Mouse (Mus musculus): ENCODE data around the gene Washc2.

Gene Washc2

DNA sequence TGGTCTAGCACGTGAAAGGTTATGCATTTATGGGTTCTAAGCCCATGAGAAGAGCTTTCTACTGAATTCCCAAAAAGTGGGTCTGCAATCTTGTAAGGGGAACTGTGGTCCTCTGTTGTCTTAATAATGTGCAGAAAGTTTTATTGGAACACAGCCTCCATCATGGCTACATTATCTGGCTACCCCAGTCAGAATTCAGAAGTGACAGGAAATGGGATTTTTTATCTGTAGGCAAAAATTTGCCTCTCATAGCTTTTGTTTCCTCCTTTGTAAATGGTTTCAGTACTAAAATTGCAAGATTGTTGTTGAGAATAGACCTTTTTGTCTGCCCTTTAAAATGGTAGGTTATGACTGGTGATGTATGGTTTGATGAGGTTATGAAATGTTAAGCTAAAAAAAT, 55.0 kb downstream of the Washc2 start:
- in situ Hi-C loops (cut with MboI, MseI), result no loop called here

DNA sequence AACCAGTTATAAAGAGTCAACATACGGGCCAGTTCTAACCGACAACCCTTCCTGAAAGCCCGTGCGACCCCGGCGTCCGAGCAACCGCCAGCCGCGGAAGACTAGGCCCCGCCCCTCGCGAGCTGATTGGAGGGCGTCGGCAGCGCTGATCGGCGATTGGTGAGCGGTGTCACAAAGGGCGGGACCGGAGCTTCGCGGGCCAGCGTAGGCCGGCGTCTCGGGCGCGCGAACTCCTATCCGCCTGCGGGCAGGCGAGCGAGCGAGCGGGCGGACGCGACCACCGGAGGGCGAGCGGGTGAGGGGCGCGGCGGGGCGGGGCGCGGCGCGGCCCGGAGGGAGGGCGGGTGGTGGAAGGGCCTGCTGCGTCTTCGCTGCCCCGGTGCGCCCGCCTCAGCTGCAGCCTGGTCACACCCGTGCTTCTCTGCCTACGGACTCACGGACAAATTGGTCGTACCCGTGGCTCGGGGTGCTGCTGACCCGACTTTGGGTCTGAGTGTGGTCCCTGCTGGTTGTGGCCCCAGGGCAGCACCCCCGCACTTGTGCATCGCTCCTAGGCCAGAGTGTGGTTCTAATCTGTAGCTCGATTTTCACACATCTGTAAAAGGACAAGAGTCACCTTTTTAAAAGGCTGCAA, 56.3 kb downstream of the Washc2 start, which contains the start of gene Zfand4:
TSS of gene Zfand4 (plus strand) at position 205 of the 634 bp plus-strand sequence.
- in situ Hi-C loops (cut with MboI, MseI), result no loop called here

DNA sequence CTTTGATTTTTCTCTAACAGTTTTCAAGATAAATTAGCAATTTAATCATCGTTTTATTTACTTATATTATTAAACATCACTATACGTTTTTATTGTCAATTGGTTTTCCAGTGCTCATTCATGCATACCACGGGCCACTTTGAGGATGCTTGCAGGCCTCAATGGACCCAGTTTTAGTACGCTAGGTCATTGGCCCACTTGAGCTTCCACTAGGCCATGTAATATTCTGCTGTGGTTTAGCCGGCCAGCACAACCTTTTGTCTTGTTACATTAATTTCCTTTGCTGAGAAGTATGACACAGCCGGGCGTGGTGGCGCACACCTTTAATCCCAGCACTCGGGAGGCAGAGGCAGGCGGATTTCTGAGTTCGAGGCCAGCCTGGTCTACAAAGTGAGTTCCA, 57.0 kb downstream of the Washc2 start:
- in situ Hi-C loops (cut with MboI, MseI), result loop anchor here (5.0 kb wide), 2 partner anchors 58 to 68 kb away; partner anchors contain the start of gene Washc2 (in 1 of the 2)

DNA sequence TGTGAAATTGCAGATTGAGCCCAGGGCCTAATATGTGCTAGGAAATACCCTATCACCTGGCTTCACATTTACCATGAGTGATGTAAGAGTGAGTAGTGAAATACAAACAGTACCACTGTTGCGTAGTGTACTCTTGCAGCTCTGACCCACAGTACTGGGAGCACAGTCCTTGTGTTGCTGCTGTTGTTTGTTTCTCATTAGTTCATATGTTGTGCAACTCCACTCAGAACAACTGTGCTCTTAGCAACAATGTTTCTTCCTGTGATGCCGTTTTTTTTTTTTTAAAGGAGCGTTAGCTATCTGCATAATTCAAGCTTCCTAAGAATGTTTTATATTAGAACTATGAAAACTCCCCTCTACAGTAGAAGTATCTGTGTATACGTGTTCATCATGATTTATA, 57.8 kb downstream of the Washc2 start:
- in situ Hi-C loops (cut with MboI, MseI), result loop anchor here (5.0 kb wide), 2 partner anchors 58 to 68 kb away; partner anchors contain the start of gene Washc2 (in 1 of the 2)

DNA sequence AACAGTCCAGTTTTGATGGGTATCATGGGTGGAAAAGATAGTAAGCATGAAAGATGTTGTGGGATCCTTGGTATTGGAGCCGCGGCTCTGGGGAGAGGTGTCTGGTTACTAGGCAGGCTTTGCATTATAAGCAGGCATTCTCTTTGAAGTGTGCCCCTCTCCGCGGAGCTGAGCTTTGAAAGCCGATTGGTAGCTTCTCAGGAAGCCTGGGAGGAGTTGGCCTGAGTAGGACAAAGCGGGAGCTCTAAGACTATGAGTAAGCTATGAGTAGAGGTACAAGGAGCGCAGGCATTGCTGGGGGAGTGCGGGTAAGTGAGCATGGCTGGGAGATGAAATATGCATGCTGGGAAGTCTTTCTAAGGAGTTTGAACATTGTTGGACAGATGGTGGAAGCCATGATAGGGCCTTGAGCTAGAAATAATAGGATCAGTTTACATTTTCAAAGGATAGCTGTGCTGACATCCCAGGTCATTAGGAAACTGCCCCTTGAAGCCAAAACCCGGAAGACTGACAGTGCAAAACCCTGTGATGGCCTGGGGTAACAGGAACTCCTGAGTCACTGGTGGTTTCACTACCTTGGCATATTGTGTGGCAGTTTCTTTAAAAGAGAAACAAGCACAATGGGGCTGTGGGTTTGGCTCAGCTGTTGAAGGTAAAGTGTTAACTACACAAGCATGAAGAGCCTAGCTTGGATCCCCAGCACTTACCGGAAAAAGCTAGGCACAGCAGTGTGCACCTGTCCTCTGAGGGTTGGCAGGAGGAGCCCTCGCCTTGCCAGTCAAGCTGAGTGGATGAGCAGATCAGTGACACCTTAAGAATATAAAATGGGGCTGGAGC, 58.7 kb downstream of the Washc2 start:
- in situ Hi-C loops (cut with MboI, MseI), result loop anchor here (5.0 kb wide), 2 partner anchors 59 to 69 kb away; partner anchors contain the start of gene Washc2 (in 1 of the 2)

DNA sequence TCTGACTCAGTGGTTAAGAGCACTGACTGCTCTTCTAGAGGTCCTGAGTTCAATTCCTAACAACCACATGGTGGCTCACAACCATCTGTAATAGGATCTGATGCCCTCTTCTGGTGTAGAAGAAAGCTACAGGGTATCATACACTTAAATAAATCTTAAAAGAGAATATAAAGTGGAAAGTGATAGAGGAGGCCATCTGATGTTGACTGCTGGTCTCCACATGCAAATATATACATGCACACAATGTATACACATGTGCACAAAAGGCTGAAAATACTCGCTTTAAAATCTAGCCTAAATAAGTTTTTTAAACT, 59.2 kb downstream of the Washc2 start:
- in situ Hi-C loops (cut with MboI, MseI), result loop anchor here (5.0 kb wide), 2 partner anchors 60 to 70 kb away; partner anchors contain the start of gene Washc2 (in 1 of the 2)

DNA sequence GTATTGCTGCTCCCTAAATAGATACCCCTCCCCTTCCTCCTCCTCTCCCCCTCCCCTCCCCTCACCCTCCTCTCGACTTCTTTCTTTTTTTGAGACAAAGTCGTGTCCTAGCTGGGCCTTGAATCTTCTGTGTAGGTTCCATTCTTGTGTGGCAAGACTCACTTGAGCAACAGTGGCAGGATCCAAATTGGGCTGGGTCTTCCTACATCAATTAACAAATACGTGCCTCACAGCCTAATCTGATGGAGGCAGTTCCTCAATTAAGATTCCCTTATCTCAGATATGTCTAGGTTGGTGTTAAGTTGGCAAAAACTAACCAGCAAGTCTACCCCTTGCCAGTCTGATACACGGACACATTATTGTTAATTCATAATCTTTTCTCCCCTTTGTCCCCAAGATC, 67.9 kb downstream of the Washc2 start:
- in situ Hi-C loops (cut with MboI, MseI), result loop anchor here in 1 of 2 experiments (25.0 kb wide), 1 partner anchor 287 kb away; the partner anchor contains the start of genes Gm5580 and Olfr214

DNA sequence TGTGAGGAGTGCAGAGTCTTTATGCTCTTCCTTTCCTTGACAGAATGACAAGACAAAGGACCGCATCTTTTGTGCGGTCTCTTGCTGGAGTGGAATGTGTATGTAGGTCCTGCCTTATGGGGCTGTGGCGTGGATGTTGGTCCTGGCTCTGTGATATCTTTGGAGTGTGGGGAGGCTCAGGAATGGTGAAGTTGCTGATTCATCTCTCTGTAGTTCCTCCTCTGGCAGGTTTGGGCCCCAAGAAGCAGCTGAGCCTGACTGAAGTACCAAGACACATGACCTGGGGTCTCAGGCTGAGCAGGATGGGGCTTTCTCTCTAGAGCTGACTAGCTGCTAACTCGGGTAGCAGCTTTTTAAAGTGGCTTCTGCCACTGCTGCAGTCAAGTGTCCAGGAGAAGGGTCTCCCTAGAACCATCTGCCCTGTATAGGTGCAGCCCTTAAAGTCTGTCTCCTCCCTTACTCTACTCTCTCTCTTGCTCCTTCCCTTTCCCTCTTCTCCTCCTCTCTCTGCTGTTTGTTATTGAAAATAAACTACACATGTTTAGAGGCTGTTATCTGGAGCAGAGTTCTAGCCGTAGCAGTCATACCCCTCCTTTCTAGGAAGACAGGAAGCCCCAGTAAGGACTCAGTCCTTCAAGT, 71.0 kb downstream of the Washc2 start:
- in situ Hi-C loops (cut with MboI, MseI), result loop anchor here in 1 of 2 experiments (25.0 kb wide), 1 partner anchor 284 kb away; the partner anchor contains the start of genes Gm5580 and Olfr214

DNA sequence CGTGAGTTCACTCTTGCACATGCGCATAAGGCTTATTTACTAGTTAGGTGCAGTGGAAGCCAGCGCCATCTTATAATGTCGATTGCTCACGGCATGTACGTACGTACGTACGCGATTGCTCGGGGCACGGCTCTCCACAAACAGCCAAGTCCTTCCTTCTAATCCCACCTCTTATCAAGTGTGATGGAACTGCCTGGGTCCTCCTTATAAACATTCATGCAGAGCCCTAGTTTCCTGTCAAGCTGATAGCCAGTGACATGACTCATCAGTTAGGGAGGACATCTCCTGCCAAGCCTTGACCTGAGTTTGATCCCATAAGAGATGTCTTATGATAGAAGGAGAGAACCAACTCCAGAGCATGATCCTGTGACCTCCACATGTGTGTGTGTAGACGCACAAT, 73.2 kb downstream of the Washc2 start:
- in situ Hi-C loops (cut with MboI, MseI), result loop anchor here (5.0 to 25.0 kb wide), 3 partner anchors 54 to 286 kb away; partner anchors contain the start of genes Gm5580 (in 1 of the 2), March8 (in 1 of the 2) and Olfr214 (in 1 of the 2)

DNA sequence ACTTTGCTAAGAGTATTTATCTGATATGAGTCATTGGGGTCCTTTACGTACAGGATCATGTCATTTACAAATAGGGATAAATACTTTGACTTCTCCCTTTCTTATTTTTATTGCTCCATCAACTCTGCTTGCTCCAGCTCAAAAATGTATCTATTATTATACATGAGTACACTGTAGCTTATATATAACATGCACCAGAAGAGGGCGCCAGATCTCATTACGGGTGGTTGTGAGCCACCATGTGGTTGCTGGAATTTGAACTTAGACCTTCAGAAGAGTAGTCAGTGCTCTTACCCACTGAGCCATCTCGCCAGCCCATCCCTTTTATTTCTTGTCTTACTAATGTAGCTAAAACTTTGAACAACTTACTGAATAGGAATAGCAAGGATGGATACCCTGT, 74.7 kb downstream of the Washc2 start:
- in situ Hi-C loops (cut with MboI, MseI), result loop anchor here (5.0 to 25.0 kb wide), 3 partner anchors 52 to 285 kb away; partner anchors contain the start of genes Gm5580 (in 1 of the 2), March8 (in 1 of the 2) and Olfr214 (in 1 of the 2)

DNA sequence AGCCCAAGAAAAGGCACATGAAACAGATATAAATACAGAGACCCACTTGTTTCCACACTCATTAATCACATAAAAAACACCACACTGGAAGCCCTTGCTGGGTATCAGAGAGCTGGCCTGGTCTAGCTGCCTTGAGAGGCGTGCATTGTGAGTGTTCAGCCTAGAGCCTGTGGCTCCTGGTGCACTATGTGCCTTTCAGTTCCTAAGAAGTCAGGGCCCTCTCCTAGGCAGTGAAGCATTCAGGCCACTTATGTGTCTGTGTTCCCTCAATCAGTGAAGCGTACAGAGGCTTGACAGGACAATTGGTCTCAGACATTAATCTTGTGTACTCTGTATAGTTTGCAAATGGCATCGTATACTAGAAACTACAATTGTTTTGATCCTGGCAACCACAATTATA, 75.4 kb downstream of the Washc2 start:
- in situ Hi-C loops (cut with MboI, MseI), result loop anchor here (5.0 to 25.0 kb wide), 3 partner anchors 52 to 284 kb away; partner anchors contain the start of genes Gm5580 (in 1 of the 2), March8 (in 1 of the 2) and Olfr214 (in 1 of the 2)

DNA sequence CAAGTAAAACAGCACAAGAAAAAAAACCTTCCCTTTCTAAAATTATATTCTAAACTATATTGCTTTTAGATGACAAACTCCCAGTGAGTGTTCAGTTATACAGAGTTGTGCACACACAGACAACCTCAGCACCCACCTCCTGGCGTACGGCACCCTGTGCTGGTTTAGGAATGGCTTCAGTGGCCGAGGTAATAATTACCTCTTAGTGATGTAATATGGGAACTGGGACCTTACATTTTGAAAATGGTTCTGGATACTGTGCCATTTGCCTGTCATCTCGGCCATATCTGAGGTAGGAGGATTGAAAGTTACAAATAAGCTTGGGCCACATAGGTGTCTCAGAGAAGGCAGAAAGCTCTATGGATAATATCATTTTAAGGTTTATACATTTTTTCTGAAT, 78.5 kb downstream of the Washc2 start:
- in situ Hi-C loops (cut with MboI, MseI), result loop anchor here (10.0 to 25.0 kb wide), 2 partner anchors 48 to 276 kb away; partner anchors contain the start of genes Gm5580 (in 1 of the 2), March8 (in 1 of the 2) and Olfr214 (in 1 of the 2)

DNA sequence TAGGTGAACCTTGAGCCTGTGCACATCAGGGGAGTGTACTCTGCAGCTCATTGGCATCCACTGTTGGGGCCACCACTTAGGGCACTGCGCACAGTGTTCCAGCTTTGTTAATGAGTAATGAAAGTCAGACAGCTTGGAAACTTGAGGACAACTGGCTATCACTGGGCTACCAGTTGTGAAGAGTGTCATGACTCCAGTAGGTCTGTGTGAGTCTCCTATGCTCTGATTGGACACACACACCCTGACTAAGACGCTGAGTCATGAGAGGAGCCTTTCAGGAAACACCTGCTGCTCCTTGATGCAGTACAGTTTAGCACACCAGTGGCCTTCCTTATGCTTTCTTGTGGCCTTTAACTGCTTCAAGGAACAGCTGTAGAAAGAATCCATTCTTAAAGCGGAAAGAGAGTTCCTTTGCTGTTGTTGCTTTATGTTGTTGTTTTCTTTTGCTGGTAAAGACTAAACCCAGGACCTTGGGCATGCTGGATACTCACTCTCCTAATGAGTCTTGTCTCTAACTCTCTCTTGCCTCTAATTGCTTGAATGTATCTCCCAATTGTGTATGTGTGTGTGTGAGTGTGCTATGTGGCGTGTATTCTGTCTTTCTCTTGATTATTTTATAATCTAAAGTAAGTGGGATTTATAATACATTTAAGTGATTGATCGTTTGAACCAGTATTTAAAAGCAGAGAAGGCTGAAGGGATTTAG, 79.2 kb downstream of the Washc2 start:
- in situ Hi-C loops (cut with MboI, MseI), result loop anchor here (10.0 to 25.0 kb wide), 2 partner anchors 48 to 275 kb away; partner anchors contain the start of genes Gm5580 (in 1 of the 2), March8 (in 1 of the 2) and Olfr214 (in 1 of the 2)

DNA sequence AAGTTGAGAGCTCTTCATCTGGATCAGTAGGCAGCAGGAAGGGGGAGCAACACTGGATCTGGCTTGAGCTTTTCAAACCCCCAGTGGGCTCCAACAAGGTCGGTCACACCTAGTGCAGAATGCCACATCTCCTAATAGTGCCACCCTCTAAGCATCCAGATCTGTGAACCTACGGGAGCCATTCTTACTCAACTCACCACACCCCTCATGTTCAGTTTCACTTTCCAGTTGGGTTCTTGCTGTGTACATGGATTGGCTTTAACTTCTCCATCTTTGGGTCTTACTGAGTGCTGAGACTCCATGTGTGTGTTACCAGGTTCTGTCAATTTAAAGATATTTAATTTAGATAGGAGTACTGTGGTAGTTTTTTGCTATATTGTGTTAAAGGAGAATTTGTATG, 103.6 kb downstream of the Washc2 start:
- in situ Hi-C loops (cut with MboI, MseI), result no loop called here

Data from T-helper 17 cell (primary cell).